Mouse (Mus musculus): ENCODE data around the gene Thy1. TPM values are rescaled to one million over a fixed set of nuclear protein-coding genes. Genes with fewer than 3 reads are reported as not detected.

Gene Thy1
- total RNA-seq (2021), result 35.7 and 56.8 TPM in 2 replicates
- long read RNA-seq, experiment 1, partial matches to known transcripts, result 0 of 11 reads
- long read RNA-seq, experiment 1, other reads (novel, unspliced or antisense), result 7 of 11 reads
- long read RNA-seq, experiment 2, partial matches to known transcripts, result 0 of 11 reads
- long read RNA-seq, experiment 2, other reads (novel, unspliced or antisense), result 9 of 11 reads

DNA sequence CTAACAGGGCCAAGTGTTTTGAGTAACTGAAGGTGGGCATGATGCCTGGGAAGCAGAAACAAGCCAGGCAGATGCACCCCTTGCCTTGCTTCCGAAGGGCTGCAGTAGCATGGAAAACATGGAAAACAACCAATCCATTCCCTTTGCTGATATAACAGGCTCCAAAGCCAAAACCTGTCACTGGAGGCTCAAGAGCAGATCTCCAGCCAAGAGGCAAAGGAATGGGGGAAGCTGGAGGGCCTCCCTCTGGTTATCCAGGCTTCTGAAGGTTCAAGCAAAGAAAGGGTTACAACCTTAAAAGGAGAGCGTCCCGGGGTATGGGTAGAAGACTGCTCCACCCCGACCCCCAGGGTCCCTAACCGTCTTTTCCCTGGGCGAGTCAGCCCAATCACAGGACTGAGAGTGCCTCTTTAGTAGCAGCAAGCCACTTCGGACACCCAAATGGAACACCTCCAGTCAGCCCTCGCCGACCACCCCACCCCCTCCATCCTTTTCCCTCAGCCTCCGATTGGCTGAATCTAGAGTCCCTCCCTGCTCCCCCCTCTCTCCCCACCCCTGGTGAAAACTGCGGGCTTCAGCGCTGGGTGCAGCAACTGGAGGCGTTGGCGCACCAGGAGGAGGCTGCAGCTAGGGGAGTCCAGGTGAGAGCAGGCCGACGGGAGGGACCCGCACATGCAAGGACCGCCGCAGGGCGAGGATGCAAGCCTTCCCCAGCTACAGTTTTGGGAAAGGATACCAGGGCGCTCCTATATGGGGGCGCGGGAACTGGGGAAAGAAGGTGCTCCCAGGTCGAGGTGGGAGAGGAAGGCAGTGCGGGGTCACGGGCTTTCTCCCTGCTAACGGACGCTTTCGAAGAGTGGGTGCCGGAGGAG is at the start of gene Thy1:
Gene Thy1 (plus strand): TSS at position 549 of the 872 bp plus-strand sequence.
- DNase-seq, result peak; percentile 62

DNA sequence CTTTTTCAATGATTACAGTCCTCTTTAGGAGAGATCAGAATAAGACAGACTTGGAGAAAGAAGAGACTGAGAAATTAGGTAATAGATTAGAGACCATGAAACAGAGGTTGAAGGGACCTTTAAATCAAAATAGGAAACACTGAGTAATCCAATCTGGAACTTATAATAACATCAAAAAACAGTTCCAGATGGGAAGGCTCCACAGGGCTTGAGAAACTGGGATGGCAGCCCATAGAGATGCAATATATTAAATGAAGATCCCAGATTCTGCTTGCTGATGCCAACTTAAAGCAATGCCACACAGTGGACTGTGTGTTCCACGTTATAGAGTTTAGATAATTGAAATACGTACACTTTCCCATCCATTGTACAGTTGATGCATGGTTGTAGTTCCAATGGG is 45.5 kb upstream of the Thy1 start:
- no peak for DNase-seq

DNA sequence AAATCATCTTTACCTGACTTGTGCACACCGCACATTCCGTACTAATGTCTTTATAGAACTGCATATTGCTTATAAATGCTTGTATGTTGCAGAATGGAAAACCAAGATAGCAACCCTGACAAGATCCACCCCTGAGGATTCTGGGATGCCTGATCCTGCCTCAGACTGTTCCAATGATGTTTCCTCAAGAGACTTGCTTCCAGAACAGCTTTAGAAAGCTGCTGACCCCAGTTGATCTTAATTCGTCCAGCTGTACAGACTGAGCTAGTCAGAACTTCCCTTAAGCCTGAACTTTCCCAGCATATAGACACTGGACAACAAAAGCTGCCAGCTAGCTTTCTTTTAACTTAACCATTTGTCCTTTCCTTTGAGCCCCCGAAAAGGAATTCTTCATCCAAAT is 44.3 kb upstream of the Thy1 start:
- DNase-seq, result no peak

DNA sequence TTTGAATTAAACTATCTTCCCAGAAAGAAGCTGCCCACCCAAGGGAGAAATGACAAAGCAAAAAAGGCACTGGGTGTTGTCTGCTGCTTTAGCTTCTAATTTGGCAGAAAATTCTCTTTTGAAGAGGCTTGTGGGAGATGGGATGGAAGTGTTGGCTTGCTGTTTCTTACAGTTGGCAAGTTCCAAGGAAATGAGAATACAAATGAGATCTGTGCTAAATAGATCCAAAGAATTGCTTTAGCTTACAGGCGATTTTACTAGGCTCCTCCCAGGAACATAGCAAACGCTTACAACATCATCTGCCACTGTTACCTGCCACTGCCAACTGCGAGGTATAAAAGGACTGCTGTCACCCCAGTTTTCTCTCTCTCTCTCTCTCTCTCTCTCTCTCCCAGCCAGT is 38.8 kb upstream of the Thy1 start:
- no peak for DNase-seq

DNA sequence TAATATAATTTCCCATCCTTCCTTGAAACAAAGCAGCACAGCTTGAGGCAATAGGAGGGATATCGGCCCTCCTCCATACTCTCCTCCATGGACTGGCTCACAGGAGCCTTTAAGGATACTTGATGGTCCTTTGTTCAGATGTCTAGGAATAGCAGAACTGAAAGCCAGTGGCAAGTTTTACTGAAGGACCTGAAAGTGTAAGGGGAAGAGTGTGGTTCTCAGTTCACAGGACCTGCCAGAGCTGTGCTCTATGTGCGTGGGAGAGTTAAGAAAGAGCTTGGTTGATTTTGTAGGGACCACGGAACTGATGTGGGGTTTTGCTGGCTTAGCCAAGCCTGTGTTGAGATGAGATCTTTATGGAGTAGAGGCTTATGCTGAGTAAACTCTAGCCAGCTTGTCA is 37.9 kb upstream of the Thy1 start:
- no peak for DNase-seq

DNA sequence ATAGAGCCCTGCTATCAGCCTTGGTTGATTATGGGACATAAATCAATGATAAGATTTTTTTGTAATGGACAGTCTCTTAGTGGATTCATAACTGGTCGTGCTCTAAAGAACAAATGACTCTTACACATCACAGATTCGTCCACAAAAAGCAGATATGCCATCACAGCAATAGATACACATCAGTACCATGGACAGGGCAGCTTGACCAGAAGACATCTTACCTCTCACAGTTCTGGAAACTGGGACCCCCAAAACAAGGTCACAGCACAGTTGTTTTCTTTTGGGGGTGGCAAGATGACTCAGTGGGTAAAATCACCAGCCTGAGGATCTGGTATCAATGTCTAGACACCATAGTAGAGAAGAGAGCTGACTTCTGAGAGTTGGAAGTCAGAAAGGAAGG is 35.9 kb upstream of the Thy1 start:
- no peak for DNase-seq

DNA sequence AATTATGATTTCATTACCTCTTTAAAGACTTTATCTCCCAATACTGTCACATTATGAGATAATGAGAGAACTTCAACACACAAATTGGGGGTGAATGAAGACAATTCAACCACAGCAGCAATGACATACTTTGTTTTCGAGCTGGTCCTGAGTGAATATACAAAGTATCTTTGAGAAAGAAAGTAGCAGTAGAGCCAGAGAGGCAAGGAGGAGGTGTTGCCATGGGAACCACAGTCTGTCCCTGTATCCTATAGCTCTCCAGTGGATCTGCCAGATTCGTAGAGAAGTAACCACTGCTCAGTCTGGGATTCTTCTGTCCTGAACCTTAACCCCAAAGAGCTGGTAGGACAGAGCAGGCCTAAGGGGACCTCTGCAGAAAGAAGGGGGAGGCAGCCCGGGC is 35.2 kb upstream of the Thy1 start:
- DNase-seq, result no peak

DNA sequence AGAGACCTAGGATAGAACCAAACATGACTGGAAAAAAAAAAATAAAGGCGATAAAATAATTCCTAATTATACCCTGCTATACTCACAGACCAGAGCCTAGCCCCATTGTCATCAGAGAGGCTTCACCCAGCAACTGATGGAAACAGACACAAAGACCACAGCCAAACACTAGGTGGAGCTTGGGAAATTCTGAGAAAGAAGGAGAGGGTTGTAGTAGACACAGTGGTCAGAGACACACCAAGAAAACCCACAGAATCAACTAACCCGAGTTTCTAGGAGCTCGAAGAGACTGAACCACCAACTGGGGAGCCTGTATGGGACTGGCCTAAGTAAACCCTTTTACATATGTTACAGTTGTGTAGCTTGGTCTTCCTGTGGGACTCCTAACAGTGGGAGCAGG is 32.3 kb upstream of the Thy1 start:
- DNase-seq, result no peak

DNA sequence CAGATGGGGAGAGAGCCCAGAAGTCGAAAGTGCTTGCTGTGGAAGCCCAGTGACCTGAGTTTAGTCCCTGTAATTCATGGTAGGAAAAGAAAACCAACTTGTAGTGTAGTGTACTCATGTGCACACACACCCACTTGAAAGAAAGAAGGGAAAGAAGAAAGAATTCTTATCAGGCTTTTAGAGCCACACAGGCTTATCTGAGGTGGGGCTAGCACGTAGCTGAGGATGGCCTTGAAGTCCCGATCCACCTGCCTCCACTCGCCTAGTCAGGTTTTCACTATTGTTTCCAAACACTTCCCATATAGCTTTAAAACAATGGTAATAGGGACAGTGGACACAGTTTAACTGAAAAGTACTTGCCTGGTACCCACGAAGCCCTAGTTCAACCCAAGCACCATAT is 31.5 kb upstream of the Thy1 start:
- no peak for DNase-seq

DNA sequence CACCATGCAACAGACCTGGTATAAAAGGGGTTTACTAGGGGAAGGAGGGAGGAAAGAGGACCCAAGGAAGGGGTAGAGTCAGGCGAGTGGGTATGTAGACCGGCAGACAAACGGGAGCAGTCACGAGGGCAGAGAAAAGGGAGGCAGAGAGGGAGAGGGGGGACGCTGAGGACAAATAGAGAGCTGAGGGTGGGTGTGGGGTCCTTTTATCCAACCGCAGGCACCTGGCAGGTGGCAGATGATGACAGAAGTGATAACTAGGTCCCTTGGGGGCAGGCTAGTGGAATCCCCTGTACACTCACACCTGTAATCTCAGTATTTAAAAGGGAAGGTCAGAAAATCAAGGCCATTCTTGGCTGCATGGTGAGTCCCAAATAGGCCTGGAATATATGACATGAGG is 31.0 kb upstream of the Thy1 start:
- DNase-seq, result no peak

DNA sequence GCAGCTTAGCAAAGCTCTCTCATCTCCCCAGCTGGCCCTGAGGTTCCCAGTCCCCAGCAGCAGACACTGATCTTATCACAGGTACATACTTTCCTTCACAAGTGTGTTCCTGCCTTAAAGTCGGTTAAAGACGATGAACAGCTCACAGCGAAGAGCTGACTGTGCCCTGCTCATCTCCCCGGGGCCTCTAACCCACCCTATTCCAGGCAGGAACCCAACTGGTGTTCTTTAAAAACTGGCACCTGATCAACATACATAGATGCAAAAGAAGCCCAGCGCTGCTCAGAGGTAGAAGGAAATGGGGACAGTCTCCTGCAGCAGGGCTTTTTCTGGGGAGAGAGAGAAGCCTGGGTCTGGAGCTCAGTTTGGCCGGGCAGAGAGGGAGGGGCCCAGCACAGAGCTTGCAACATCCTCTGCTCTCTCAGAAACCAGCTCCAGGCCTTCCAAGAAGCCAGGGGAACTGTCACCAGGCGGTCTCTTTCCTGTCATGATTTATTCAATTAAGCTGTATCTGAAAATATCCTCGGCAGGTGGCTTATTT is 30.4 kb upstream of the Thy1 start:
- peak; percentile 70 for DNase-seq

DNA sequence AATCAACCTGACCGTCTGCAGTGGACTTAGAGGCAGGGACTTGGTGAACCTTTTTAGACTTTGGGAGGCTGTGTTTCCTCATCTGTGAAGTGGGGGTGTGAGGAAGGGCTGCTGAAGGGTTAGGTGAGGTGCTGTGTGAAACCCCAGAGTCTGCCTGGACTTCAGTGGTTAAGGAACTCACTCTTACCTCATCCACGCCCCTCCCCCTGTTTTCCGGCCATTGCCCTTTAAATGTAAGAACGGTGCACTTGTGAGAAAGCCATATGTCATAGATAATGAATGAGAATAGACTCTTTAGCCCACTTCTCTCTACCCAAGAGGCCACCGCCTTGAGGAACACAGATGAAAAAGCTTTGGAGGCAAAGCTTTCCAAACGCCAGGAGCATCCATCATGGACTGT is 29.4 kb upstream of the Thy1 start:
- DNase-seq, result no peak

DNA sequence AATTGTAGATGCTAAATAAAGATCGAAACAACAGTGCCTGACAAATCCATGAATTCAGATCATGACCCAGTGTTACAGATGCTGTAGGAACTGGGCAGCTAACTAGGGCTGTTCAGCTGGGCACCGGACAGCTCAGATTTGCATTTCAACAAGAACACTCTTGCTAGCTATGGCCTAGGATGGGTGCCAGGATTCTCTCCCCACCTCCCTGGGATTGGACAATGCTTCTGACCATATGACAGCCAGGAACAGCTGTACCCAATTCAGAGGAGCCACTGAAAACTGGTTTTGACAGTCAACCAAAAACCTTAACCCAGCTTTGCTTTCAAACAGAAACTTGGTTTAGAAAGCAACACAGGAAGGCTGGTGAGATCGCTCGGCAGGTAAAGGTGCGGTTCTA is 26.9 kb upstream of the Thy1 start:
- no peak for DNase-seq

DNA sequence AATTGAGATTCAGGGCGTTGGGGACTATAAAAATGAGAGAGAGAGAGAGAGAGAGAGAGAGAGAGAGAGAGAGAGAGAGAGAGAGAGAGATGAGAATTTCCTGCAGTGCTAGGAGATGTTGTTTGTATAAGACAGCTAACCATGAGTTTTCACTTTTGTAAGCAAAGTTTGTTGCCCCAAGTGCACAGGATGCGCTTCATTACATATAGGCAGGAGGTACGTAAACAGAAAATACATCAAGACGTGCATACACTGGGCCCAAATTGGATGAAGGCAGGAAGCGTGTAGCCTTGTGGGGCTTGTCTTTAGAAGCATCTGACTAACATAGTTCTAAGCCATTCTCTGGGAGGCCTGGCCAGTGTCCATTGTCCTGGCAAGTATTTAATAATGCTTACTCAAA is 25.3 kb upstream of the Thy1 start:
- no peak for DNase-seq

DNA sequence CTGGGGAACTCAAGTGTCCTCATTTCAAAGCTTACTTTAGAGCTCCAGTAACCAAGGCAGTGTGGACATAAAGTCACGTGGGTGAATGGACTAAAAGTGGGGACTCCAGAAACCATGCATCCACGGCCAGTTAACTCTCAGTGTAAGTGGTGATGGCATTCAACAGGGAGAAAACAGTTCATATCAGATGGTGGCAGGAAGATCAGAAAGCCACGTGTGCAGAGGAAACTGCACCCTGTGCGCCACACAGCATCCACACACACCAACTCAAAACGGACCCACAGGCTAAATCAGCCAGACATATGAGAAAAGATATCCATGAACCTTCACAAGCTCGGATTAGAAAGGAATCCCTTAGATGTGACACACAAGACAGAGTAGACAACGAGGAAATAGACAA is 23.2 kb upstream of the Thy1 start:
- no peak for DNase-seq

DNA sequence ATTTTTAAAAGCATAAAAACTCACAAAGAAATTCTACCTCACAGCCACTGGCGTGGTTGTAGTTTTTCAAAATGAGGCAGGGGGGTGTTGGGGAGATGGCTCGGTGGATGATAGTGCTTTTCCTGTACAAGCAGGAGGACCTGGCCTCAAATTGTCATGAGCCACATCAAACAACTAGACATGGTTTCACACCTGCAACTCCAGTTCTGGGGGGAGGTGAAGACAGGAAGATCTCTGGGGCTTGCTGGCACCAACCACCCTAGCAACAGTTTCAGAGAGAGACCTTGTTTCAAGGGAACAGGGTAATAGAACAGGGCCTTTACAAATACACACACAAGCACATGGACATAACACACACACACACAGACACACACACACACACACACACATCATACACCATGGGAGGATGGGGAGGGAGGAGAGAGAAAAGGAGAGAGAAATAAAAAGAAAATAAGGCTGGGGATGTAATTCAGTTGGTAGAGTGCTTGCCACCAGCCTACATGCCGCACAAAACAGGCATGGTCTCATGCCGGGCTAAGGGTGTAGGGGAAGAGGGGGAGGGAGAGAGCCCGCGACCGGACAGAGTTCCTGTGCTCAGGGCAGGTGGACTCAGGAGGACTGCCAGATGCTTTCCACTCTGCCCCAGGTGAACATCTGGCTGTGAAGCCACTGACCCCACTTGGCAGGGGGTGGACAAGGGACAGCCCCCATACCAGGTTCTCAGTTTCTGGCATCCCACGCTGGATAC is 20.9 kb upstream of the Thy1 start:
- DNase-seq, result no peak

DNA sequence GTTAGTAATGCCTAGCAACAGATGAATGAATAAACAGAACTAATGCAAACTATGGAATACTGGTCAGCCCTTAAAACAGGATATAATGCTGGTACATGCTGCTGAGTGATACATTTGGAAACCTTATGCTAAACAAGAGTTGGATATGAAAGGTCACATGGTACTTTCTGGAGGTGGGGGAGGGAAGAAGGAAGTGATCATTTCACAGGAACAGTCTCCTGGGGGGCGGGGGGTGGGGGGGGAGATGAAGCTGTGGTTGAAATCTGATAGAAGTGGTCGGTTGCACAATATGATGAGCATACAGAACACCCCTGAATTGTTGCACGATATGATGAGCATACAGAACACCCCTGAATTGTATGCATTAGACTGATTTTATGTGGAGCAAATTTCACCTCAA is 19.1 kb upstream of the Thy1 start:
- no peak for DNase-seq

DNA sequence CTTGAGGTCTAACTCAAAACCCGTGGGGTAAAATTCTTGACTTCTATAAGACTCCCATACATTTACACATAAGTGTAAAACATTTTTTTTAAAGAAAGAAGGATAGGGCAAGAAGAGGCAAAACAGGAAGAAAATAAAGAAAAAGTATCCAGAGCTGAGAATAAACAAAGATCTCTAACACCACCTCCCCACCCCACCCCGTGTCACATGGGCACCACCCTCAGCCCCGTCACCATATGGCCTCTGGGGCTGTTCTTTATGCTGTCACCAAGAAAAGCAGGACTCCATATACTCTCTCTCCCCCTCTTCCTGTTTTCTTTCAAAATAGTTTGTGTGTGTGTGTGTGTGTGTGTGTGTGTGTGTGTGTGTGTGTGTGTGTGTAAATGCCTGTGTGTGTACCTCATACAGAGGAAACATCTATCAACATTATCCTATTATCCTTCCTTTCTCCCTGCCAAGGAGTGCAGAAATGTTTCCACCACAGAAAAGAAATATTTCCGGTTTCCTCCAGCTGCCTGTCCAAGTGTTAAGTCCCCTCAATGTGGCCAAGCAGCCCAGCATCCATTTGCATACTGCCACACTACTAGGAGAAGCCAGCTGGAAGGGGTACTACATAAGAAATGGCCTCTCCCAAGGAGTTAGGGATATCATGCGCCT is 13.5 kb upstream of the Thy1 start:
- DNase-seq, result no peak

DNA sequence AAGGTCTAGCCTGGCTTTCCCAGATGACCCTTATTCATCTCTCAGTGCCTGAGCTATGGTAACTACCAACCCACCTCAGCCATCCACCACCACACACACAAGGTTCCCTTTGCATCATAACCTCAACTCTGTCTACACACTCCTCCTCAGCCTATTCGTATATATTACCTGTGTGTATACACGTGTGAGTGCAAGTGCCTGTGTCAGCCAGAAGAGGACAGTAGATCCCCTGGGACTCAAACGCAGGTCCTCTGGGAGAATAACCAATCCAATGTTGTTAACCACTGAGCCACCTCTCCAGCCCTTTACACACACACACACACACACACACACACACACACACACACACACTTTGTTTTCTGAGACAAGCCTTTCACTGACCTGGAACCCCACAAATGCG is 12.5 kb upstream of the Thy1 start:
- DNase-seq, result no peak

DNA sequence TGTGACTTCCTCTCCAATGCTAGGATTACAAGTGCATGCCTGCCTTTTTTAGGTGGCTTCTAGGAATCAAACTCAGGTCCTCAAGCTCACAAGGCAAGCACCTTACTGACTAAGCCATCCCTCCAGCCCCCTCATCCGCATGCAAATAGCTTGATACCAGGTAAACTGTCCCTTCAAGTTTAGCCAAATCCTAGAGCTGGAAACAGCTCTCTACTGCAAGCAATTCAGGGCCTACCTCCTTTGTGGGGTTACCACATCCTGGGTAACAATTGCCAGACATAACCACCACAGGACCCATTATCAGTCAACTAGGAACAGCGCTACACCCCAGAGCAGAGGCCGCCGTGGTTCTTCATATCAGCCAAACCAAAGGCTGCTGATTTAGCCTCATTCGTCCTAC is 12.1 kb upstream of the Thy1 start:
- no peak for DNase-seq

DNA sequence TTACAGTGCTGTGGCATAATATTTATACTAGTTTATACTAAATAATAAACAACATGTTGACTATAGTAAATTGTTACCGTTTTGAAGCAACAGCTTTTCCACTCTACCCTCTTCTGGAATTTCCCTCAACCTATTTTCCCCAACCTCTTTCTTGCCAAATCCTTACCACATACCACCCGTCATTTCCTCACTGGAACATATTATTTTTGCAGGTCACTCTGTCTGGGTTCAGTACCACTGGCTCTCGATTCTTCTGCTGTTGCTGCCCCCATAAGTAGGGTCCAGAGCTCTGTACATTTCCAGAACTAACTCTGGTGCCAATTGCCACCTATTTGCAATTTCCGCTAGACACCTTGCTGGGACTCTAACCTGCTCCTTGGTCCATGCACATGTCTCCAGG is 11.2 kb upstream of the Thy1 start:
- no peak for DNase-seq

DNA sequence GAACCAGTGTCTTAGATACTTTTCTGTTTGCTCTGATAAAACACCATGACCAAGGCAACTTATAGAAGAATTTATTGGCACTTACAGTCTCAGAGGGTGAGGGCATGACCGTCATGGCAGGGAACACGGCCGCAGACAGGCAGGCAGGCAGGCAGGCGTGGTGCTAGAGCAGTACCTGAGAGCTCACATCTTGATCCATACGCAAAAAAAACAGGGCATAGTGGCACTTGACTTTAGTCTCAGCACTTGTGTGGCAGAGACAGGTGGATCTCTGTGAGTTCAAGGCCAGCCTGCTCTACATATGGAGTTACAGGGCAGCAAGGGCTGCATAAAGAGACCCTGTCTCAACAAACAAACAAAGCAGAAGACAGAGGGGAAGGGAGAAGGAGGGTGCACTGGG is 9.9 kb upstream of the Thy1 start:
- no peak for DNase-seq
